Mouse (Mus musculus) liver, embryonic 14.5 days (tissue): ENCODE measurements around the gene Tmem178. TPM values are rescaled to one million over a fixed set of nuclear protein-coding genes. Genes with fewer than 3 reads are reported as not detected.

Experiments used
- ATAC-seq: fragments of 200-750 bp; cut with Nextera tagmentation; 2 replicates; pipeline ENCODE4 v1.8.0; 2017; ENCODE audit warnings: moderate number of reproducible peaks, mild to moderate bottlenecking, moderate library complexity; ENCODE audit not compliant: insufficient read depth
- DNase-seq, 3 experiments: peaks; one replicate each; pipeline ENCODE4 v3.0.0-alpha.2; 2012 to 2013; ENCODE audit warnings: low read depth in 3 of 3, low spot score in 3 of 3
- H3K27ac ChIP-seq: fragments of 300-500 bp; sonication (generic); 2 replicates; pipeline ENCODE4 v1.5.1; 2014; ENCODE audit warnings: moderate library complexity, mild to moderate bottlenecking, control low read depth, inconsistent platforms
- H3K27me3 ChIP-seq: fragments of 300-500 bp; sonication (generic); 2 replicates; pipeline ENCODE4 v1.6.1; 2014; ENCODE audit warnings: mild to moderate bottlenecking, low read length, moderate library complexity; ENCODE audit not compliant: control insufficient read depth, insufficient read depth
- H3K36me3 ChIP-seq: fragments of 300-500 bp; sonication (generic); replicated peaks from 2 replicates; pipeline ENCODE4 v1.6.1; 2014; ENCODE audit warnings: low read depth; ENCODE audit not compliant: control insufficient read depth, insufficient read depth
- H3K4me1 ChIP-seq, 2 experiments: fragments of 200-500 bp in 1 of 2; fragments of 300-500 bp in 1 of 2; sonication (generic) in 1 of 2; replicated peaks; 2 replicates each; pipeline ENCODE4 v1.6.1; 2012 to 2014; ENCODE audit warnings: antibody characterized with exemption in 1 of 2, inconsistent platforms in 1 of 2, low read length in 1 of 2; ENCODE audit not compliant: control insufficient read depth in 2 of 2, insufficient read depth in 2 of 2
- H3K4me2 ChIP-seq: fragments of 300-500 bp; sonication (generic); 2 replicates; pipeline ENCODE4 v1.6.1; 2014; ENCODE audit warnings: low read depth, mild to moderate bottlenecking, control low read depth, moderate library complexity
- H3K4me3 ChIP-seq, 2 experiments: fragments of 200-500 bp in 1 of 2; fragments of 300-500 bp in 1 of 2; sonication (generic) in 1 of 2; 2 replicates each; pipeline ENCODE4 v1.5.1; 2012 to 2014; ENCODE audit warnings: low read depth in 2 of 2, low read length in 2 of 2, mild to moderate bottlenecking in 2 of 2, control low read depth in 1 of 2, inconsistent platforms in 1 of 2, moderate library complexity in 1 of 2; ENCODE audit not compliant: insufficient read depth in 1 of 2
- H3K9ac ChIP-seq: fragments of 300-500 bp; sonication (generic); replicated peaks from 2 replicates; pipeline ENCODE4 v1.6.1; 2014; ENCODE audit warnings: mild to moderate bottlenecking, control low read depth, moderate library complexity
- H3K9me3 ChIP-seq: fragments of 300-500 bp; sonication (generic); 2 replicates; pipeline ENCODE4 v1.6.1; 2016; ENCODE audit warnings: low read length, mixed read lengths; ENCODE audit not compliant: control insufficient read depth
- CTCF ChIP-seq: IDR thresholded peaks from 2 replicates; pipeline ENCODE4 v1.5.1; 2016; ENCODE audit warnings: antibody characterized with exemption, low read depth, control low read depth
- EP300 ChIP-seq: IDR thresholded peaks from 2 replicates; pipeline ENCODE4 v1.6.1; 2016; ENCODE audit warnings: antibody characterized with exemption, low read depth
- WGBS: fragments of 180-500 bp; shearing (Covaris S2); extraction: QIAGEN DNeasy Blood & Tissue Kit; methylation state at CpG from one replicate; pipeline ENCODE4 v1.1.7; 2014; ENCODE audit not compliant: insufficient replicate concordance; 5-methylcytosine and 5-hydroxymethylcytosine counted together
- polyA plus RNA-seq, 2 experiments: library from polyadenylated mRNA; depleted of rRNA in 1 of 2; stranded (reverse) in 1 of 2; unstranded in 1 of 2; fragments of >200 nt; fragmentation: Nextera tagmentation in 1 of 2; extraction: Ambion mirVana in 1 of 2; gene quantifications; 2 replicates each; pipeline versions ENCODE4 v1.2.1 to v1.2.3; 2012 to 2014

Tmem178 gene
- polyA plus RNA-seq, 2 experiments = 0.08 to 0.11 TPM

DNA sequence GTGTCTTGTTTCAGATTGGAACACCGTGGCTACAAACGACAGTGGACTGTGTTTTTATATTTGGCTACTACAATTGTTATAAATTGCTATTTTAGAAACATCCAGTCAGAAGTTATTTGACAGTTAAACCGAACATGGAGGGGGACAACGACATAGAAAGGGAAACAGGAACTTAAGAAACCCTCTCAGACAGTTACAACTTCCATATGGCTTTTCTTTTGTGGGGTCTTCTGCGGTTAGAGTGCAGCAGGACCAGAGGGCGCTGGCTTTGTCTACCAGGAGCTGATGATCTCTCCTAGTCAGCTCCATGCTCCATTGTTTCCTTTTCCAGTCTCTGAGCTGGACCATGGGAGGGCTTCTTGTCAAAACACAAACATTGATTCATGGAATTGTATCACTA lies 42.5 kb upstream of the Tmem178 start:
- no peaks in the 10 kb centered on the region for H3K9me3 ChIP-seq
- H3K4me2 ChIP-seq = no peak overlapping the region
- WGBS = 44% methylated on average over 6 of the region's 6 CpGs
- DNase-seq (no peak), ATAC-seq (no peak)
- H3K4me3 ChIP-seq = no peak overlapping the region
- peaks cover 0 to 4% of the 10 kb centered on the region in 2 experiments; a peak in 2 of 4 replicates for H3K4me1 ChIP-seq
- H3K27me3 ChIP-seq = no peaks in the 10 kb centered on the region
- TF ChIP-seq EP300 (no peak), CTCF (no peak)
- H3K9ac ChIP-seq = no peak overlapping the region
- no peaks in the 10 kb centered on the region for H3K36me3 ChIP-seq
- no peak overlapping the region for H3K27ac ChIP-seq

DNA sequence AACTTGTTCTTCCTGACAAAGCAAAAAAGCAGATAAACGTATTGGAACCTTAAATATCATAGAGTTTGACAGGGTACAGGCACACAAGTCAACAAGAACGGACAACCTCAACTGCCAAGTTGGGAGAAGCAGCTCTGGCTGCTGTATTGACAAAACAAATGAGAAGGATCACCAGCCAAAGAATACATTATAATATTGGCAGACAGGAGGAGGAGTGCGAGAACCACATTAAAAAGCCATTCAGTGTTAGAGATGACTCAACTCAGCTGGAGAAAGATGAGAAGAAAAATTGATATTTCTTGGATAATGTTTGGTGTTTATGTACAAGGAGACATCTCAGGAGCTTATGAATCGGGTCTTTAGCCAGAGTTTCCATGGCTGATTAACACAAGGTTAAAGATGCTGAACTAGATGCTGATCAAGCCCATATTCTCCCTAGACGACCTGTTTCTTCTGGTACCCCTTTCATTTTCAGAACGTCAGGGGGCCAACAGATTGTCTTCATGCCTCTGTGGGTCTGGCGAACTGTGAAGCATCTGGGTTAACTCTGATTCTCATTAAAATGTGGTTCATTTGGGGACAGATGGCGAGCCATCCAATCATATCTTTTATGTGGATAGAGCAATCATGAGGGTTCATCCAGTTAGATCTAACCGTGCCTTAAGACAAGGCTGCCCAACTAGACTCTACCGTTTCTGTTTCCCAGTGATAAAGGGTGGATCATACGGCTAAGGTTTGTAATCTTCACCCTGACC lies 41.1 kb upstream of the Tmem178 start:
- Histone ChIP-seq H3K9ac (no peak overlapping the region), H3K4me3 (no peak overlapping the region), H3K9me3 (no peaks in the 10 kb centered on the region), H3K27me3 (no peaks in the 10 kb centered on the region), H3K4me2 (no peak overlapping the region), H3K27ac (no peak overlapping the region), H3K36me3 (no peaks in the 10 kb centered on the region), H3K4me1 (peaks cover 0 to 4% of the 10 kb centered on the region in 2 experiments; a peak in 2 of 4 replicates)
- no peak for TF ChIP-seq CTCF
- no peak for TF ChIP-seq EP300
- 61% methylated on average over 11 of the region's 11 CpGs for WGBS
- no peak for ATAC-seq
- DNase-seq = no peak

DNA sequence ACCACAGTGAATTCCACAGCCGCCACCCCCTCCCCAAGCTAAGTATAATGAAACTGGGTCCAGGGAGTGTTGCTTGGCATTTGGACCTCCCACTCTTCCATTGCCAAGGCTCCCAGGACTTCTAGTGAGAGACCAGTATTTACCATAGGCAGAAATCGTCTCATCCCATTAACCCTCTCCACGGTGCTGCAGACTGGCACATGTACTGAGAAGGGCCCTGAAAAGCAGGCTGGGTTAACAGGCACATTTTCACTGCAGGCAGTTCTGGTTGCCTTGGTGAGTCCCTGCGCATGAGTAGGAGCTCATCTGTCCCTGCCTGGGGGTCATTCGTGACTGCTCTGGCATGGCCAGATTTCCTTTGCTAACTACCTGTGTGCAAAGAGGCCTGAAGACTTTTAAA lies 40.4 kb upstream of the Tmem178 start:
- Histone ChIP-seq H3K4me1 (peaks cover 0 to 4% of the 10 kb centered on the region in 2 experiments; a peak in 2 of 4 replicates), H3K27ac (no peak overlapping the region), H3K27me3 (no peaks in the 10 kb centered on the region), H3K4me2 (no peak overlapping the region), H3K4me3 (no peak overlapping the region), H3K9ac (no peak overlapping the region), H3K9me3 (no peaks in the 10 kb centered on the region), H3K36me3 (no peaks in the 10 kb centered on the region)
- whole genome bisulfite sequencing = 72% methylated on average over 5 of the region's 5 CpGs
- TF ChIP-seq CTCF (no peak), EP300 (no peak)
- ATAC-seq (no peak), DNase-seq (no peak)

DNA sequence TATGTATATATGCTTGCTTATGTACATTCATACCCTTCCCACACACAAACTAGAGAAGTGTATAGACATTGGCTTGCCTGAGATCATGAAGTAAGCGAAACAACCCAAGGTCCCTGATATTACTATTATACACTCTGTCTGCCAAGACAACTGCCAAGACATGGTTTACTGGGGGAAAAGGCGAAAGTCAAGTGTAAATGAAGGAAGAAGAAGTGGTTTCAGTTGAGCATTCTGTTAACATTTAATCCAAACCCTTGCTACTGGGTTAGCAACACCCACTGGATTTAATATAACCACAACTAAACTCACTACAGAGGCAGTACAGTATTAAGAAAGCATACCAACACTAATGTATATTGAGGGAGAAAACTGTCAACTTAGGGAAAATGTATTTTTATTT lies 28.8 kb upstream of the Tmem178 start:
- Histone ChIP-seq H3K4me2 (no peak overlapping the region), H3K4me1 (no peaks in the 10 kb centered on the region), H3K27ac (no peak overlapping the region), H3K4me3 (no peak overlapping the region), H3K36me3 (no peaks in the 10 kb centered on the region), H3K9ac (no peak overlapping the region), H3K9me3 (no peaks in the 10 kb centered on the region), H3K27me3 (no peaks in the 10 kb centered on the region)
- DNase-seq (no peak), ATAC-seq (no peak)
- no peak for TF ChIP-seq CTCF
- TF ChIP-seq EP300 = no peak
- 70% methylated on average over 2 of the region's 2 CpGs for WGBS

DNA sequence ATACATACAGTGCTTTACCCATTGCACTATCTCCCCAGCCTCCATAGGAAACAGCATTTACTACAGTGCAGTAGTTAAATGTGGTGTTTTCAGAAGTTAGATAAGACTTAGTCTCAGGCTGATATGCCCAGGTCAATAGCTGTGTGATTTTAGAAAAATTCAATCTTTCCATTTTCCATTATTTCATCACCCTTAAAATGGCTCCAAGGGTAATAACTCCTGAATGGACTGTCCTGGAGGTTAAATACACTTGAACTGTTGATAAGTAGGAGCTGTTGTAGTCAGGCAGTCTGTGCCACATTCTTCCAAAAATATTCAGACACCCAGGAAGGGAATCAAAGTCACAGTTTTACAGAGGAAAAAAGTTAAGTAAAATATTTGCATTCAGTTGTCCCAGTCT lies 25.2 kb upstream of the Tmem178 start:
- Histone ChIP-seq H3K4me3 (no peak overlapping the region), H3K9ac (no peak overlapping the region), H3K27me3 (no peaks in the 10 kb centered on the region), H3K36me3 (no peaks in the 10 kb centered on the region), H3K4me1 (no peaks in the 10 kb centered on the region), H3K4me2 (no peak overlapping the region), H3K9me3 (no peaks in the 10 kb centered on the region), H3K27ac (no peak overlapping the region)
- no peak for ATAC-seq
- TF ChIP-seq EP300 (no peak), CTCF (no peak)
- DNase-seq = no peak
